Mouse (Mus musculus) heart, adult 9 months (tissue): ENCODE results near the gene Raly.

Experiments
- DNase-seq, 2 experiments: peaks; one replicate each; pipeline ENCODE4 v3.0.0; 2022; ENCODE audit warnings: low spot score in 2 of 2

The Raly gene

GRCm38 (mm10) chr2:154790656-154791483 lies at the start of gene Raly, which contains the start of gene a:
Raly (plus strand) TSS chr2:154791096.
a (plus strand) TSS chr2:154791402.
- peak; percentile 96 for DNase-seq

GRCm38 (mm10) chr2:154742911-154743819 lies 47.7 kb upstream of the Raly start:
- no peak for DNase-seq

- DNase-seq = no peak
These were observed 47.0 kb upstream of the Raly start for GRCm38 (mm10) chr2:154743915-154744314.

- no peak for DNase-seq
These were observed 42.5 kb upstream of the Raly start for GRCm38 (mm10) chr2:154748383-154748782.

GRCm38 (mm10) chr2:154749046-154750036 lies 41.6 kb upstream of the Raly start:
- no peak for DNase-seq

- DNase-seq = no peak
These were observed 39.0 kb upstream of the Raly start for GRCm38 (mm10) chr2:154751924-154752323.

- DNase-seq = no peak
These were observed 36.8 kb upstream of the Raly start for GRCm38 (mm10) chr2:154754068-154754560.

GRCm38 (mm10) chr2:154755791-154756190 lies 35.1 kb upstream of the Raly start:
- DNase-seq = no peak

- no peak for DNase-seq
These were observed 33.2 kb upstream of the Raly start for GRCm38 (mm10) chr2:154757691-154758090.

- DNase-seq = no peak
These were observed 32.4 kb upstream of the Raly start for GRCm38 (mm10) chr2:154758454-154758853.

- no peak for DNase-seq
These were observed 27.7 kb upstream of the Raly start for GRCm38 (mm10) chr2:154763226-154763625.

GRCm38 (mm10) chr2:154764828-154765497 lies 25.9 kb upstream of the Raly start:
- no peak for DNase-seq

- DNase-seq = no peak
These were observed 25.3 kb upstream of the Raly start for GRCm38 (mm10) chr2:154765554-154766008.

GRCm38 (mm10) chr2:154767051-154767450 lies 23.8 kb upstream of the Raly start:
- DNase-seq = no peak

GRCm38 (mm10) chr2:154769930-154770329 lies 21.0 kb upstream of the Raly start, which contains the start of gene Gm14214:
Gm14214 (minus strand) TSS chr2:154770030.
- no peak for DNase-seq

GRCm38 (mm10) chr2:154771604-154772003 lies 19.3 kb upstream of the Raly start:
- DNase-seq = no peak

GRCm38 (mm10) chr2:154774032-154774431 lies 16.9 kb upstream of the Raly start:
- DNase-seq = no peak

GRCm38 (mm10) chr2:154776496-154776895 lies 14.4 kb upstream of the Raly start:
- no peak for DNase-seq

- DNase-seq = no peak
These were observed 11.2 kb upstream of the Raly start for GRCm38 (mm10) chr2:154779648-154780047.

GRCm38 (mm10) chr2:154782361-154782760 lies 8.5 kb upstream of the Raly start:
- DNase-seq = no peak
